18 mouse cellular contexts compared by ENCODE assay signal in the genomic region with DNA sequence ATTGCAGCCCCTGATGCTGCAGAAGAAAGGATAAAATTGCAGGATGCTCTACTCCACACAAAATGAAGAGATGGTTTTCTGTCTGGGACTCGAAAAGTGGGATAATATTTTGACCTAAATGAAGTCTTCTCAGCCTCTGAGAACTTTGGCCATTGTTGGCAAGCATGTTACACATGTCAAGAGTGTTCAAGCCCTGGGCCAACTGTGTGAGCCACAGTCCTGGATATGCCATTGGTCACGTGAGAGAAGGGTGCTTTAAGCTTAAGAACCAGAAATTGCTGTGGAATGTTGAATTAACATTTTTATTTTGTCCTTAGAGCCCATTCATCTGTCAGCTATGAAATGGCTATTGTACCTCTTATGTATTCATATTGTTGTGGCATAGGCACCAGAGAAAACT.
"Had no signal": no experiment of that assay in that cellular context is flagged by ENCODE, and none has a peak within 500 bp of the region (broad histone marks: within the 10 kb centered on the region; RNA-seq: fewer than 3 reads in every experiment).

No protein-coding gene starts in this region.

- H3K4me3 ChIP-seq: layer of hippocampus, adult 2 months; left cerebral cortex, adult 2 months; liver, embryonic 15.5 days; lung, embryonic 15.5 days; megakaryocyte, embryonic 14.5 days; neural tube, embryonic 12.5 days; neural tube, embryonic 15.5 days; stomach, embryonic 15.5 days had no signal

- H3K36me3 ChIP-seq: liver, embryonic 15.5 days; lung, embryonic 15.5 days; neural tube, embryonic 12.5 days; neural tube, embryonic 15.5 days; stomach, embryonic 15.5 days had no signal

- H3K27me3 ChIP-seq: liver, embryonic 15.5 days; lung, embryonic 15.5 days; megakaryocyte, embryonic 14.5 days; neural tube, embryonic 12.5 days; neural tube, embryonic 15.5 days; stomach, embryonic 15.5 days had no signal

- DNase-seq: kidney, adult 2 months; kidney, postnatal 25 days; layer of hippocampus, adult 9-11 months; lung, adult 18-20 months; right cerebral cortex, postnatal 25 days; spleen, adult 18-20 months; thymus, postnatal 25 days had no signal

- H3K9ac ChIP-seq: liver, embryonic 15.5 days; lung, embryonic 15.5 days; neural tube, embryonic 12.5 days; neural tube, embryonic 15.5 days; stomach, embryonic 15.5 days had no signal

- H3K4me2 ChIP-seq: liver, embryonic 11.5 days; liver, embryonic 15.5 days; lung, embryonic 15.5 days; neural tube, embryonic 12.5 days; neural tube, embryonic 15.5 days; stomach, embryonic 15.5 days had no signal

- H3K9me3 ChIP-seq: liver, embryonic 15.5 days; lung, embryonic 15.5 days; megakaryocyte, embryonic 14.5 days; neural tube, embryonic 12.5 days; stomach, embryonic 15.5 days had no signal

- ATAC-seq: intestine, postnatal 0 days had no signal

- H3K4me1 ChIP-seq: liver, embryonic 15.5 days; lung, embryonic 15.5 days; megakaryocyte, embryonic 14.5 days; neural tube, embryonic 12.5 days; neural tube, embryonic 15.5 days; stomach, embryonic 15.5 days had no signal

- H3K27ac ChIP-seq: kidney, postnatal 0 days; layer of hippocampus, adult 2 months; left cerebral cortex, adult 2 months; liver, embryonic 15.5 days; lung, embryonic 15.5 days; neural tube, embryonic 12.5 days; neural tube, embryonic 15.5 days; stomach, embryonic 15.5 days had no signal
